Mouse (Mus musculus) limb, embryonic 12.5 days (tissue): ENCODE measurements around the gene Nrg4. TPM values are rescaled to one million over a fixed set of nuclear protein-coding genes. Genes with fewer than 3 reads are reported as not detected.

Source experiments
- ATAC-seq: fragments of 200-750 bp; cut with Nextera tagmentation; 2 replicates; pipeline ENCODE4 v1.8.0; 2017; ENCODE audit warnings: low read depth, moderate TSS enrichment; ENCODE audit not compliant: insufficient number of reproducible peaks, insufficient read depth, low FRiP score, low TSS enrichment
- H3K27ac ChIP-seq: fragments of 300-500 bp; sonication (generic); 2 replicates; pipeline ENCODE4 v1.5.1; 2016; ENCODE audit warnings: mild to moderate bottlenecking, moderate library complexity
- H3K27me3 ChIP-seq: fragments of 300-500 bp; sonication (generic); 2 replicates; pipeline ENCODE4 v1.6.1; 2016; ENCODE audit warnings: mild to moderate bottlenecking, moderate library complexity
- H3K36me3 ChIP-seq: fragments of 300-500 bp; sonication (generic); 2 replicates; pipeline ENCODE4 v1.6.1; 2016; ENCODE audit warnings: mild to moderate bottlenecking, moderate library complexity
- H3K4me1 ChIP-seq: fragments of 300-500 bp; sonication (generic); replicated peaks from 2 replicates; pipeline ENCODE4 v1.6.1; 2016
- H3K4me2 ChIP-seq: fragments of 300-500 bp; sonication (generic); 2 replicates; pipeline ENCODE4 v1.6.1; 2016; ENCODE audit warnings: mild to moderate bottlenecking, moderate library complexity
- H3K4me3 ChIP-seq: fragments of 300-500 bp; sonication (generic); replicated peaks from 2 replicates; pipeline ENCODE4 v1.5.1; 2016; ENCODE audit warnings: mild to moderate bottlenecking
- H3K9ac ChIP-seq: fragments of 300-500 bp; sonication (generic); replicated peaks from 2 replicates; pipeline ENCODE4 v1.6.1; 2016; ENCODE audit warnings: mild to moderate bottlenecking, moderate library complexity
- H3K9me3 ChIP-seq: fragments of 300-500 bp; sonication (generic); 2 replicates; pipeline ENCODE4 v1.6.1; 2016; ENCODE audit warnings: mild to moderate bottlenecking, moderate library complexity
- WGBS: fragments of 180-500 bp; shearing (Covaris S2); methylation state at CpG from one replicate; pipeline ENCODE4 v1.1.7; 2016; 5-methylcytosine and 5-hydroxymethylcytosine counted together
- polyA plus RNA-seq: library from polyadenylated mRNA; unstranded; fragments of >200 nt; fragmentation: Nextera tagmentation; extraction: Ambion mirVana; gene quantifications from 2 replicates; pipeline ENCODE4 v1.2.1, GENCODE M21; 2016

Gene Nrg4
- polyA plus RNA-seq, 1 experiment from 2014 or later = 1.5 TPM

GRCm38 (mm10) chr9:55232110-55232509 lies 94.5 kb downstream of the Nrg4 start:
- no peak overlapping the region for H3K27ac ChIP-seq
- H3K4me3 ChIP-seq = no peak overlapping the region
- no peak for ATAC-seq
- no peaks in the 10 kb centered on the region for H3K4me1 ChIP-seq
- H3K36me3 ChIP-seq = no peaks in the 10 kb centered on the region
- no peaks in the 10 kb centered on the region for H3K27me3 ChIP-seq
- 94% methylated on average over 5 of the region's 5 CpGs for WGBS
- H3K9ac ChIP-seq = no peak overlapping the region
- H3K4me2 ChIP-seq = no peak overlapping the region
- no peaks in the 10 kb centered on the region for H3K9me3 ChIP-seq

DNA sequence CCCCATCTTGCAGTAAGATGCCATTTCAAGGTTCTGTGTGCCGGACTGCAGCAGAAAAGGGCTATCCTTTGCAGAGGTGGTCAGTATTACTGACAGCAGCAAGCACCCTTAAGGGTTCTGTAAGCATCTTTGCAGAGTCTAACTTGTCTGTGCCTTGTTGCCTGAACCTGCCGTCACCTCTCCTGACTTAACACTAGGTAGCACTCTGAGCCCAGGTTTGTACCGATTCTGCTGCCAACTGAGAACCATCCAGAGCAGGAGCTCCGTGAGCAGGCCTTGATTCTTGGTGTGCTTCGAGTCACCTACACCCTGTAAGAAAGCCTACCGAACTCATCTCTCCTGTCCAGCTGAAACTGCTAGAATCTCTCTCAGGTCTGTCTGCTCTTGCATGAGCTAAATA lies 95.1 kb downstream of the Nrg4 start:
- Histone ChIP-seq H3K27me3 (no peaks in the 10 kb centered on the region), H3K36me3 (no peaks in the 10 kb centered on the region), H3K27ac (no peak overlapping the region), H3K4me3 (no peak overlapping the region), H3K4me1 (no peaks in the 10 kb centered on the region), H3K9me3 (no peaks in the 10 kb centered on the region), H3K9ac (no peak overlapping the region), H3K4me2 (no peak overlapping the region)
- ATAC-seq = no peak
- 62% methylated on average over 6 of the region's 6 CpGs for WGBS

DNA sequence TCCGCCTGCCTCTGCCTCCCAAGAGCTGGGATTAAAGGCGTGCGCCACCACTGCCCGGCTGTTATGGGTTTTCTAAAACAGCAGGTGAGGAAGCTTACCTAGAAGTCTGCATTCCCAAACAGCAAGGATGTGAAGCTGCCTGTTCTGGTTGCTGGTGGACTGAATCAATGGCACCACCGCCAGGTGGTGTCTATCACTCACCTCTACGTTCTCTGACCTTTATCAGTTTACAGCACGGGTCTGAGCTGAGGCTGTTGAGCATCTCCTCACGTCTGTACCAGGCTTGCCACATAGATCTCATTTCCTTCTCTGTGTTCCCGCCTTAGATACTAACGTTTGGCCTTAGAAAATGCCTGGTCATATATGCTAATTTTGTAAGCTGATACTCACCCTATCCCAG lies 97.6 kb downstream of the Nrg4 start:
- ATAC-seq = no peak
- Histone ChIP-seq H3K4me1 (no peaks in the 10 kb centered on the region), H3K4me3 (no peak overlapping the region), H3K27me3 (no peaks in the 10 kb centered on the region), H3K9me3 (no peaks in the 10 kb centered on the region), H3K9ac (no peak overlapping the region), H3K36me3 (peaks cover 23% of the 10 kb centered on the region), H3K27ac (no peak overlapping the region), H3K4me2 (no peak overlapping the region)
- 64% methylated on average over 10 of the region's 10 CpGs for WGBS

DNA sequence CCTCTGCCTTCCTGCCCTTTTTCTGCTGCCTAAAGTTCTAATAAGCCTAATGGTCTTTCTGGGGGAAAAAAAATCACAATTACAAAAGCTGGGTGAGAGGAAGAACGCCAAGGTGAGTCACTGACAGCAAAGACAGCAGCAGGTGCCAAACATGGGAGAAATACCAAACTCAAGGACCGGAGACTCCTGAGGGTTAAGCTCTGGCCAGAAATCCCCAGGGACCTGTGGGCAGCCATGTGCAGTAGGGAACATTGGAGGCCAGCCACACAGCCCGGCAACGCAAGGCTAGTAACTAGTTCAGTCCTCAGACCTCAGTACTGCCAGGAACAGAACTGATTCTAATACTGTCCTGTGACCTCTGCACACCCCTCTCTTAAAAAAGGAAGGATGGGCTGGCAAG lies 98.5 kb downstream of the Nrg4 start:
- H3K9me3 ChIP-seq = no peaks in the 10 kb centered on the region
- no peak overlapping the region for H3K27ac ChIP-seq
- no peak overlapping the region for H3K9ac ChIP-seq
- no peaks in the 10 kb centered on the region for H3K27me3 ChIP-seq
- H3K4me3 ChIP-seq = no peak overlapping the region
- ATAC-seq = no peak
- 88% methylated on average over 4 of the region's 4 CpGs for WGBS
- no peaks in the 10 kb centered on the region for H3K4me1 ChIP-seq
- peaks cover 31% of the 10 kb centered on the region for H3K36me3 ChIP-seq
- no peak overlapping the region for H3K4me2 ChIP-seq

GRCm38 (mm10) chr9:55226251-55226650 lies 100.4 kb downstream of the Nrg4 start:
- H3K27ac ChIP-seq = no peak overlapping the region
- H3K36me3 ChIP-seq = peaks cover 50% of the 10 kb centered on the region
- H3K4me1 ChIP-seq = no peaks in the 10 kb centered on the region
- H3K4me3 ChIP-seq = no peak overlapping the region
- no peaks in the 10 kb centered on the region for H3K27me3 ChIP-seq
- H3K9ac ChIP-seq = no peak overlapping the region
- H3K4me2 ChIP-seq = no peak overlapping the region
- H3K9me3 ChIP-seq = no peaks in the 10 kb centered on the region
- 88% methylated on average over 3 of the region's 3 CpGs for WGBS
- no peak for ATAC-seq

GRCm38 (mm10) chr9:55225165-55225737 lies 101.4 kb downstream of the Nrg4 start:
- H3K4me2 ChIP-seq = no peak overlapping the region
- H3K27me3 ChIP-seq = no peaks in the 10 kb centered on the region
- no peak overlapping the region for H3K27ac ChIP-seq
- no peak overlapping the region for H3K4me3 ChIP-seq
- H3K4me1 ChIP-seq = no peaks in the 10 kb centered on the region
- no peak for ATAC-seq
- 89% methylated on average over 7 of the region's 7 CpGs for WGBS
- H3K9me3 ChIP-seq = no peaks in the 10 kb centered on the region
- H3K36me3 ChIP-seq = peaks cover 60% of the 10 kb centered on the region
- H3K9ac ChIP-seq = no peak overlapping the region

- Histone ChIP-seq H3K9ac (no peak overlapping the region), H3K4me1 (no peaks in the 10 kb centered on the region), H3K4me3 (no peak overlapping the region), H3K9me3 (no peaks in the 10 kb centered on the region), H3K27me3 (no peaks in the 10 kb centered on the region), H3K27ac (no peak overlapping the region), H3K4me2 (no peak overlapping the region), H3K36me3 (peaks cover 95% of the 10 kb centered on the region)
- ATAC-seq = no peak
- WGBS = 94% methylated on average over 3 of the region's 3 CpGs
Observed at GRCm38 (mm10) chr9:55217381-55217780, 109.3 kb downstream of the Nrg4 start.

DNA sequence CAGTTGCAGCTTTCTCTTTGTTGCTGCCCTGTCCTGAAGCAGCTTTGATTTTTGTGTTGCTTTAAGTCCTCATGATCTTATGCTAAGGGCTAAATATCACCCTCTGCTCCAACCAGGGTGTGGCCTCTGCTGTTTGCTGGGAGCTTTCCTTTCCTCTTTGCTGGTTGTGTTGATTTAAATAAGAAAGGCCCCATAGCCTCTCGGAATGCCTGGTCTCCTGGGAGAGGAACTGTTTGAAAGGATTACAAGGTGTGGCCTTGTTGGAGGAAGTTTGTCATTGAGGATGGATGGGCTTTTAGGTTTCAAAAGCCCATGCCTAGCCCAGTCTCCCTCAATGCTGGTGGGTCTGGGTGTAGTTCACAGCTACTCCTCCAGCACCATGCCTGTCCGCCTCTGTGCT lies 110.6 kb downstream of the Nrg4 start:
- ATAC-seq = no peak
- WGBS = 79% methylated on average over 2 of the region's 2 CpGs
- no peak overlapping the region for H3K27ac ChIP-seq
- peaks cover 91% of the 10 kb centered on the region for H3K36me3 ChIP-seq
- no peak overlapping the region for H3K4me3 ChIP-seq
- H3K27me3 ChIP-seq = no peaks in the 10 kb centered on the region
- H3K4me1 ChIP-seq = no peaks in the 10 kb centered on the region; the same call in 1 of the 2 replicates
- no peak overlapping the region for H3K9ac ChIP-seq
- H3K9me3 ChIP-seq = no peaks in the 10 kb centered on the region
- H3K4me2 ChIP-seq = no peak overlapping the region

- 88% methylated on average over 3 of the region's 3 CpGs for WGBS
- Histone ChIP-seq H3K4me2 (no peak overlapping the region), H3K9ac (no peak overlapping the region), H3K27ac (no peak overlapping the region), H3K36me3 (peaks cover 87% of the 10 kb centered on the region), H3K4me3 (no peak overlapping the region), H3K9me3 (no peaks in the 10 kb centered on the region), H3K27me3 (no peaks in the 10 kb centered on the region), H3K4me1 (no peaks in the 10 kb centered on the region; the same call in 1 of the 2 replicates)
- ATAC-seq = no peak
Observed at GRCm38 (mm10) chr9:55215648-55216047, 111.0 kb downstream of the Nrg4 start.

DNA sequence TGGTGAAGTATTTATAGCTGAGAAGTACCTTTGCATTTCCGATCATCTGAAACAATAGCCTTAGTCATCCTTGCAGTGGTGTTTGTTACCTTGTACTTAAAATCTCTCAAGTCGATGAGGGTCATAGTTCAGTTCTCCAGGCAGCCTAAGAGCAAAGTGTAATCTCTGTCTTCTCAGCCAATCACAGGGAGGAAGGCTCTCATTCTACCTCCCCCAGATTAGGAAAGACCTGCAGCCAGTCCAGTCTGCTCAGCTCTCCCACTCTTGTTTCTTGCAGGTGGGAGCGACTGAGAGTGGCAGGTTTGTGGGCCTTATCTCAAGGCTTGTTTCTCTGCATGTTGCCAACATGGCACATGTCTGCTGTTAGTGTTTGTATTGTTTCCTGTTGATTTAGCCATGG lies 111.6 kb downstream of the Nrg4 start:
- Histone ChIP-seq H3K4me2 (no peak overlapping the region), H3K36me3 (peaks cover 81% of the 10 kb centered on the region), H3K4me1 (peaks cover 4% of the 10 kb centered on the region), H3K27ac (no peak overlapping the region), H3K9me3 (no peaks in the 10 kb centered on the region), H3K27me3 (no peaks in the 10 kb centered on the region), H3K9ac (no peak overlapping the region), H3K4me3 (no peak overlapping the region)
- 95% methylated on average over 3 of the region's 3 CpGs for WGBS
- no peak for ATAC-seq

GRCm38 (mm10) chr9:55213396-55213795 lies 113.2 kb downstream of the Nrg4 start:
- H3K9me3 ChIP-seq = no peaks in the 10 kb centered on the region
- H3K4me1 ChIP-seq = peaks cover 12% of the 10 kb centered on the region
- no peak overlapping the region for H3K4me2 ChIP-seq
- H3K9ac ChIP-seq = no peak overlapping the region
- no peak for ATAC-seq
- H3K36me3 ChIP-seq = peaks cover 66% of the 10 kb centered on the region
- no peak overlapping the region for H3K27ac ChIP-seq
- whole genome bisulfite sequencing = 94% methylated on average over 1 of the region's 1 CpGs
- H3K27me3 ChIP-seq = no peaks in the 10 kb centered on the region
- H3K4me3 ChIP-seq = no peak overlapping the region

- Histone ChIP-seq H3K9ac (no peak overlapping the region), H3K27me3 (no peaks in the 10 kb centered on the region), H3K4me2 (no peak overlapping the region), H3K36me3 (peaks cover 53% of the 10 kb centered on the region), H3K9me3 (no peaks in the 10 kb centered on the region), H3K4me1 (peaks cover 18% of the 10 kb centered on the region), H3K27ac (no peak overlapping the region), H3K4me3 (no peak overlapping the region)
- ATAC-seq = no peak
- 88% methylated on average over 4 of the region's 4 CpGs for WGBS
Observed at GRCm38 (mm10) chr9:55211611-55212010, 115.0 kb downstream of the Nrg4 start.
